Mouse (Mus musculus): ENCODE measurements around the gene Ablim1.

DNA sequence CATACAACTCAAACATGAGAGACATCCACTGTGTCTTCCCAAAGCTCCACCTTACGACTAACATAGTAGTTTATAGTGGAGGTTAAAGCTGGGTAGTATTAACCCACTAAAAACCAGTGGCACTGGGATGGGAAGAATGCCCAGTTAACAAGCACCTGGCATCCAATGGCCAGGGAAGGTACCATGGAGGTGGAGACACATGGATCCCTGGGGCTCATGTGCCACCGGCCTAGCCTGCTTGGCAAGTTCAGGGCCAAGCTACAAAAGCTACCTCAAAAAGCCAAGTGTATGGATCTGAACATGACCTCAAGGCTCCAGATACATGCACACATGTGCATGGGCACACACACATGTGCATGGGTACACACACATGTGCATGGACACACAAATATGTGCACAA, 230.8 kb downstream of the Ablim1 start:
- TF ChIP-seq CTCF (IDR thresholded peaks at IDR 0.05; ENCODE audit: low read depth, low read length) (no peak), POLR2A (IDR thresholded peaks at IDR 0.05; ENCODE audit: insufficient read depth, low read length) (no peak)
